Mouse (Mus musculus) C2C12 (cell line): ENCODE results near the gene Sfxn5. TPM values are rescaled to one million over a fixed set of nuclear protein-coding genes. Genes with fewer than 3 reads are reported as not detected.

Experiments used
- H3K27me3 ChIP-seq: one replicate; pipeline ENCODE4 v1.6.1; 2011; ENCODE audit not compliant: control insufficient read depth, insufficient read depth, insufficient read length
- H3K36me3 ChIP-seq: one replicate; pipeline ENCODE4 v1.6.1; 2011; ENCODE audit not compliant: control insufficient read depth, insufficient read depth
- H3K4me3 ChIP-seq: one replicate; pipeline ENCODE4 v1.5.1; 2011; ENCODE audit warnings: mild to moderate bottlenecking, control low read depth; ENCODE audit not compliant: poor library complexity, insufficient read depth, severe bottlenecking
- H3K79me2 ChIP-seq: one replicate; pipeline ENCODE4 v1.6.1; 2011; ENCODE audit not compliant: control insufficient read depth, insufficient read depth
- H3K79me3 ChIP-seq: one replicate; pipeline ENCODE4 v1.6.1; 2011; ENCODE audit warnings: low read depth, control low read depth
- H3ac ChIP-seq: one replicate; pipeline ENCODE3; 2011; ENCODE audit warnings: low read depth; ENCODE audit not compliant: control insufficient read depth, insufficient read length
- CEBPB ChIP-seq: IDR thresholded peaks from one replicate; pipeline ENCODE4 v1.6.1; 2011; ENCODE audit warnings: low read depth, mild to moderate bottlenecking, control low read depth, moderate library complexity
- CTCF ChIP-seq: IDR thresholded peaks from one replicate; pipeline ENCODE4 v1.5.1; 2011; ENCODE audit not compliant: control insufficient read depth, insufficient read depth, insufficient read length
- FOSL1 ChIP-seq: IDR thresholded peaks from one replicate; pipeline ENCODE4 v1.8.0; 2011; ENCODE audit warnings: mild to moderate bottlenecking, low read length; ENCODE audit not compliant: poor library complexity, insufficient read depth, severe bottlenecking
- MAX ChIP-seq: IDR thresholded peaks from one replicate; pipeline ENCODE4 v1.6.1; 2011; ENCODE audit warnings: mild to moderate bottlenecking, control low read depth
- MYOD1 ChIP-seq: IDR thresholded peaks from one replicate; pipeline ENCODE4 v1.6.1; 2011; ENCODE audit warnings: low read depth; ENCODE audit not compliant: control insufficient read depth, insufficient read length
- MYOG ChIP-seq: IDR thresholded peaks from one replicate; pipeline ENCODE4 v1.6.1; 2011; ENCODE audit not compliant: control insufficient read depth, insufficient read length; ENCODE audit errors: extremely low read depth
- USF1 ChIP-seq: IDR thresholded peaks from one replicate; pipeline ENCODE4 v1.6.1; 2011; ENCODE audit warnings: low read depth, mild to moderate bottlenecking, control low read depth, moderate library complexity
- polyA plus RNA-seq: library from polyadenylated mRNA; unstranded; fragments of >200 nt; fragmentation: generic; extraction: Trizol; gene quantifications from one replicate; pipeline ENCODE4 v1.2.1, GENCODE M21; 2012; ENCODE audit warnings: missing spikeins

Gene Sfxn5
- polyA plus RNA-seq, 1 experiment: 2.2 TPM

- TF ChIP-seq MAX (no peak), FOSL1 (no peak), MYOG (no peak), USF1 (no peak), CEBPB (no peak), CTCF (no peak), MYOD1 (no peak)
- Histone ChIP-seq H3K79me2 (no peaks in the 10 kb centered on the region), H3K27me3 (peaks cover 95% of the 10 kb centered on the region), H3K36me3 (no peaks in the 10 kb centered on the region), H3K79me3 (no peaks in the 10 kb centered on the region), H3ac (no peak overlapping the region), H3K4me3 (no peak overlapping the region)
Measured at GRCm38 (mm10) chr6:85190671-85191070, 142.6 kb downstream of the Sfxn5 start.

- Histone ChIP-seq H3ac (no peak overlapping the region), H3K4me3 (no peak overlapping the region), H3K27me3 (peaks cover 96% of the 10 kb centered on the region), H3K36me3 (no peaks in the 10 kb centered on the region), H3K79me3 (no peaks in the 10 kb centered on the region), H3K79me2 (no peaks in the 10 kb centered on the region)
- no peak for TF ChIP-seq MAX
Measured at GRCm38 (mm10) chr6:85189911-85190591, 143.2 kb downstream of the Sfxn5 start.

- Histone ChIP-seq H3K79me3 (no peaks in the 10 kb centered on the region), H3K27me3 (peaks cover 89% of the 10 kb centered on the region), H3K79me2 (no peaks in the 10 kb centered on the region), H3K36me3 (no peaks in the 10 kb centered on the region), H3K4me3 (no peak overlapping the region), H3ac (no peak overlapping the region)
- no peak for TF ChIP-seq MYOG
- no peak for TF ChIP-seq CTCF
- TF ChIP-seq MAX: no peak
- TF ChIP-seq MYOD1: no peak
- no peak for TF ChIP-seq CEBPB
- no peak for TF ChIP-seq FOSL1
- no peak for TF ChIP-seq USF1
Measured at GRCm38 (mm10) chr6:85189361-85189760, 143.9 kb downstream of the Sfxn5 start.

GRCm38 (mm10) chr6:85188256-85189110 lies 144.7 kb downstream of the Sfxn5 start:
- H3ac ChIP-seq: no peak overlapping the region
- no peaks in the 10 kb centered on the region for H3K79me2 ChIP-seq
- no peaks in the 10 kb centered on the region for H3K79me3 ChIP-seq
- TF ChIP-seq USF1 (no peak), MYOG (no peak), MAX (no peak), MYOD1 (no peak), CTCF (no peak), FOSL1 (no peak), CEBPB (no peak)
- H3K4me3 ChIP-seq: no peak overlapping the region
- peaks cover 80% of the 10 kb centered on the region for H3K27me3 ChIP-seq
- no peaks in the 10 kb centered on the region for H3K36me3 ChIP-seq

- Histone ChIP-seq H3K79me2 (no peaks in the 10 kb centered on the region), H3K27me3 (peaks cover 71% of the 10 kb centered on the region), H3K36me3 (no peaks in the 10 kb centered on the region), H3K4me3 (no peak within 1 kb of the TSS), H3ac (no peak within 1 kb of the TSS), H3K79me3 (no peaks in the 10 kb centered on the region)
- TF ChIP-seq MYOD1: no peak
- no peak for TF ChIP-seq FOSL1
Measured at GRCm38 (mm10) chr6:85187340-85188211, 145.6 kb downstream of the Sfxn5 start, which contains the start of gene Emx1. Emx1 (plus strand) TSS chr6:85187438.

GRCm38 (mm10) chr6:85186744-85187059 lies 146.5 kb downstream of the Sfxn5 start:
- Histone ChIP-seq H3K79me3 (no peaks in the 10 kb centered on the region), H3ac (no peak overlapping the region), H3K27me3 (peaks cover 62% of the 10 kb centered on the region), H3K79me2 (no peaks in the 10 kb centered on the region), H3K36me3 (no peaks in the 10 kb centered on the region), H3K4me3 (no peak overlapping the region)
- TF ChIP-seq MYOD1 (no peak), FOSL1 (no peak), CTCF (no peak), CEBPB (no peak), MYOG (no peak), MAX (no peak), USF1 (no peak)
